Mouse (Mus musculus): ENCODE measurements at regions not wholly inside any gene's neighbourhood (a gene's known extent, or its start where the extent isn't known, plus 50 kb on each side); places are given as distances from the start of the nearest gene placed in this dataset.

DNA sequence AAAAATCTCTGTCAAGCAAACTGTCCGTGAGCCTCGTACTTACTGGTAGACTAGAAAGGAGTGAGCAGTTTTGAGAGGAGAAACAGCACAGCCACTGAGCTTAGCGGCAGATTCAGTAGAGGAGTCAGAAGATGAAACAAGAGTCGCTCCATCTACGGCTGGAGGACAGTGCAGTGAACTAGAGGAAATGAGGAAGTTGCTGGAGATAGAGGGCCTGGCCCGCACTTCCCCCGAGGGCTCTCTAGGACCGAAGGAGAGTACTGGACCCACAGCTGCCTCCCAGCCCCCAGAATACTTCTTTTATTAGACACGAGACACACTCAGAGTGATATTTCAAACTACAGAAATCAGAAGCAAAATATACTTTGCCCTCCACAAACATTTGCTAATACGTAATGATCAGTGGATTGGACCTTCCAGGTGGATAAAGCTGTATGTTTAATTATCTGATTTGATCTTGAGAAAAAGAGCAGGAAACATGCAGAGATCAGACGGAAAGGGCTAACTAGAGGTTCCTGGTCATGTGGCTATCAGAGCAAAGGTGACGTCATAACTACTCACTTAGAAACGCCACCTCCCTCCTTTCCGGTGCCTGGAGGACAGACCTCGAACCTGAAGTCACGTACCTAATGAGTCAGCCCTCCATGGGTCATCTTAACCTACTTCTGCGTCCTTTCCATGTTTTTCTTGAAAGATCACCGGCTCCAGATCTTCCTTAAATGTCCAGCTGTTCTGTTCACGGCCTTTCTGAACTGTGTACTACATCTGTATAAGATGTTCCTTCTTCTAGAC, 277.9 kb downstream of the Basp1 start:
- no peak for DNase-seq (ENCODE audit: low read depth, low spot score)

DNA sequence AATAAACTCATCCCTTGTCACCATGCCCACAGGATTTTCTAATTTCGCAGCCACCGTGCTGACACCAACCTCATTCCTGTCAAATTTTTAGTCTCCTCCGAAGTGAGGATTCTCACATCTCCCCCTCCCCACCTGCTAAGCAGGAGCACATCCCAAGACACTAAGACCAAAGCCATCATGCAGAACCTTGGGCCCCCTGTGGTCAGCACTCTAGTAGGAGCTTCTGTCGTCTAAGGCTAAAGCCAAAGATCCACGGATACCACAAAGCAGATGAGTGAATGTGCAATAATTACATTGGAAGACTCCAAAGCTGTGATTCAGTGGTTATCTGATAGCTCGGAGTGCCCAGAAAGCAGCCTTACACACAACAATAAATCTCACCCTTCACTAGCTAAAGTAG, 283.5 kb downstream of the Basp1 start:
- no peak for DNase-seq (ENCODE audit: low read depth, low spot score)

DNA sequence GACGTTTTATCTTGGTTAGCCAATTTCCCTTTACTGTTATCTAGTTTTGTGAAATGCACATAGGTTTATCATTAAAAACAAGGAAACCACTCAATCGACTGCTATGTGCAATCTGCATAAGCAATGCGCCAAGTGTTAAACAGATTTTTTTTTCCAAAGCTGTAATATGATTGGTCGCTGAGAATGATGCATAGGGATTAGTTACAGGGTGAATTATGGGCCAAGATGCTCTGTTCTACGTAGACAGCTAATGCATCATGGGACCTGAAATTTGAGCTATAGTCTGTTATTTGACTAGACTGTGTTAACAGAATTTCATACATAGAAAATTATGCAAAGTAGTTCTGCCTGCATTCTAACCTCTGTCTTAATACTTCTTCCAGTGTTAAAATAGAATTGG, 284.0 kb downstream of the Basp1 start:
- no peak for DNase-seq (ENCODE audit: low read depth, low spot score)

DNA sequence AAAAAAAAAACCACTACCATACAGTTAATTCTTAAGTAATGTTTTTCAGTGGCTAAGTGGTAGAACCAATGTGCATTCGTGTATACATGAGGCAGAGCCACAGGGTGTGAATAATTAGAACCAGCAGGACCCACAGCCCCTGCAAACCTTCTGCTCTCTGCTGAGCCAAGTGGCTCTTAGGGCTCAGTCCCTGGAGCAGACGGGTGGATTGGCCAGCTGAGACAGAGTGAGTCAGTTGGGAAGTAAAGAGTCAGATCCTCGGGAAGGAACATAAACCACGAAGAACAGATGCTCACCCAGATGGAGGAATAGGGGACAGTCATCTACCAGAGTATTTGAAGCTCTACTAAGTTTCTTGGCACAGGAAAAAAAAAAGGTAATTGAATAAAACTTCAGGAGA, 293.1 kb downstream of the Basp1 start:
- DNase-seq (ENCODE audit: low read depth, low spot score) = no peak

DNA sequence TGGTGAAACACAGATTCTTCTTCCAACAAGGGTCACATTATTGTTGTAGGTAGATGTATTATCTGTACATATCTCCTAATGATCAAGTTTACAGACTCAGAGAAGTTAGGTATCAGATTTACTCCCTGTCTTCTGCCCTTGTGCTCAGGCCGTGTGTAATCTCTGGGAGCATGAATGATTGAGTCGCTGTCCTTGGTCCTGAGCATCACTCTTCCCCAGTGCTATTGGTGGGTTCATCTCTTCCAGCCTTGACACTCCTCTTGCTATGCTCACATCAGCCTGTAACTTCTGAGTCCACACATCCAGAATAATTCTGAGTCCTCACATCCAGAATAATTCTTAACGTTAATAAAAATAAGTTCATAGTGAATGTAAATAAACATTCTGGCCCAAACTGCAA, 295.6 kb downstream of the Basp1 start:
- peak; percentile 13 for DNase-seq (ENCODE audit: low read depth, low spot score)

DNA sequence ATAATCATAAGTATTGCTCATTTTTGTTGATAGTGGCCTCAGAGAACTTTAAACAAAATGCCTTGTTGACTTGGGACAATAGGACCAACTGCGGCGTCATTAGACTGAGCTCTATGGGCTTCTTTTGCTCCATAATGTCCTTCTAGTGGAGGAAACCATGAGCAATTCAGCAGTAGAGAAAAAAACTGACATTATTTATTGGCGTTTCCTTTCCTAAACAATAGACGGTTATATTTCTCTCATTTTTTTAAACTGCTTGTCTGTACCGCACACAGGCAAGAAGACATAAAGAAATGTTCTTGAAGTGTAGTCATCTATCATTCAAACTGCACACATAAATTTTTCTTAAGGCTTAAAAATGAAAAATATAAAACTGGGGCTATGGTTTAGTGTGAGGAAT, 310.8 kb downstream of the Basp1 start:
- DNase-seq (ENCODE audit: low read depth, low spot score) = no peak

DNA sequence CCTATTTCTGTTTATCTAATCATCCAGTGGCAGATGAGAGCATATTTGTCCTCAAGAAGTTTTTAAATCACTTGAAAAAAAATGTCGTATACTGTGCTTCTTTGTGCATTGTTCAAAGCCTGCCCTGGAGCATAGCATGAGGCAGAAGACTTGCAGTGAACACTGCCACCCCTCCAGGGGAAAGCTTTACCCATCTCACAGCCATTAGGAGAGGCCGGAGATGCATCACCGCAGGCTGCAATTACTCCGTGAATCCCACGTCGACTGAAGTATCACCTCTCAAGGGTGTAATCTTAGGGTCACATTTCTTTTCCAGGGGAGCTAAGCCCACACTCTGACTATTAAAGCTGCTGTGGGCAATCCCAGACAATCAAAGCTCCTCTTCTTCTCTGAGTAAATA, 319.8 kb downstream of the Basp1 start:
- DNase-seq (ENCODE audit: low read depth, low spot score) = no peak

DNA sequence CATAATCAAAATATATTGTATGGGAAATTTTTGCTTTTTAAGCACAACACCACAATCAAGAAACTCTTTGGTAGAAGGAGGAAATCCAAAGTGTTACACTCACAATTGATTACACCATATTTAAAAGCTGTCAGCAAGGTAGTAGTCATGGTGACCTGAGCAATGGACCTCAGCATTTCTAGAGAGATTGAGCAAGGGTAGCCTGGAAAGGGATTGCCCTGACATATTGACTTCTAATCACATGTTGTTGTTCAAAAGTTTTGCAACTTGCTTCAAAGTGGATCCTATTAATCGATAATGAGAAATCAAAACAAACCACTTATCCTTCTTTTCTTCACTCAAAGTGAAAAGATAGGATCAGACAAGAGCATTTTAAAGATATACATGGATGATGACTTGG, 343.9 kb downstream of the Basp1 start:
- DNase-seq (ENCODE audit: low read depth, low spot score) = no peak

DNA sequence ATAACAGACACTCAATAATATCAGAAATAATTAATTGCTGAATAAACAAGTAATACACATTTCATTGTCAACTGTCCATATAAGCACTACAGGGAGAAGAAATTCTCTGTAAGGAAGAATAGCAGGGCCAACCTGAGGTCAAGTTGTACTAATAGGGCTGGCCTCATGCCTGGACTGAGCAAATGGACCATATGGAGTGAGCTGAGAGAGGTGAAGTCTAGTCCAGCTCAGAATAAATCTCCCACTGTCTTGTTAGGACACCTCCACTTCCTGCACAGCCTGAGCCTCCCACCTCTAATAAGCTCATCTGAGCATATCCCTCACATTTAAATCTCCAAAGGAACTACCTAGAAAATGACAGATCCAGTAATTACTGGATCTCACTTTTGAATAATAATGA, 354.2 kb downstream of the Basp1 start:
- no peak for DNase-seq (ENCODE audit: low read depth, low spot score)

DNA sequence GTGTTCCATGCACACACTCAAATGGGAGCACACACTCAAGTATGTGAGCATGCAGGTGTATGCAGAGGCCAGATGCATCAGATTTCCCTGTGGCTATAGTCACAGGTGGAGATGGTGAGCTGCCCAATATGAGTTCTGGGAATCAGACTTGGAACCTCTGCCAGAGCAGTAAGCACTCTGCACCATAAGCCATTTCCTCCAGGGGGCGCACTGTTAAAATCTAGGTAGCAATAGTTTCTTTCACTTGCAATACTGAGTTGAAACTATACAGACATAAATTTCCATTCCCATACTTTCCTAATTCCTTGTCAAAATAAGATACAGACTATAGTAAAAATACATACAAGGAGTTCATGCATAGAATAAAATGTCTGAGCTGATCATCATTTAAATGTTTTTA, 365.7 kb downstream of the Basp1 start:
- DNase-seq (ENCODE audit: low read depth, low spot score) = peak; percentile 13

DNA sequence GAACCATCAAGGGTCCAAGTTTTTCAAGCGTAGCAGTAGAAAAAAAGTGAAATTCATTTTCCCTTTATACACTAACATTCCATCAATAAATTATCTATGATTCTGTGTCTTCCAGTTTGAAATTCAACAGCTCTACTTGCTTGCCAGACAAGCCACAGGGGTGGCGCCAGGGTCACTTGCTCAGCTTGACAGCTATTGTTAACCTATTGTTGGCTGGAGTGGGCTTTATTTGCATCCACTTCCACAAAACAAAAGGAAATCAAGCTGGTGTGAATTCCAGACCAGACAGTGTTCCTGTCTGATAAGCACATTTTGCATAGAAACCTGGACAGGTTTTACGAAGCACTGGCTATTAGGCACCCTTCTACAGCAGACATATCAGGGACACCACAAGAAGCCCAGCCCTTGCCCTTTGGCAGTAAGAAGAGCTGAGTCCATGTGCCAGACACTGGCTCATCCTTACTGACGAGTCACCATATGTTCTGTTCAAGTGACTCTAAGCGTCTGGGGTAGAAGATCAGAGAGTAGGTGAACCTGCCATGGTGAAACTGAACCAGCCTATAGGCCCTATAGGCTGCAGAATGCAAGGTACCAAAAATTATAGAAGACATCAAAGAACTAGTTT, 366.9 kb downstream of the Basp1 start:
- DNase-seq (ENCODE audit: low read depth, low spot score) = no peak

DNA sequence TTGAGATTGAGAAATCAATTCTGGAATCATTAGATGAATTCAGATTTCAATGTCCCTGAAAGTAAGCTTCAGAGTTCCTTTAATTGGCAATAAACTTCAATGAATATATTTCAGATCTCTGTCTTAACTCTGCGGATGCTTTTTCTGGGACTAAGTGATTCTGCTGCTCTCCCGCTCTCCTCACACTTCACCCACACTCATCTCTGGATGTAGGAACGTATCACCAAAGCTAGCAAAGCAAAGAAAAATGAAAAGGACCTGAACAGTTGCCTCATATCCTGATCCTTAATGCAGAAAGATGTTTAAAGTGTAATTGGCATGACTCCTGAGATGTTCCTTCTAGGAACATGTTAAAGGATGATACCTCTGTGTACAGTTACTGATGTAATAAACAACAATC, 377.3 kb downstream of the Basp1 start:
- no peak for DNase-seq (ENCODE audit: low read depth, low spot score)

DNA sequence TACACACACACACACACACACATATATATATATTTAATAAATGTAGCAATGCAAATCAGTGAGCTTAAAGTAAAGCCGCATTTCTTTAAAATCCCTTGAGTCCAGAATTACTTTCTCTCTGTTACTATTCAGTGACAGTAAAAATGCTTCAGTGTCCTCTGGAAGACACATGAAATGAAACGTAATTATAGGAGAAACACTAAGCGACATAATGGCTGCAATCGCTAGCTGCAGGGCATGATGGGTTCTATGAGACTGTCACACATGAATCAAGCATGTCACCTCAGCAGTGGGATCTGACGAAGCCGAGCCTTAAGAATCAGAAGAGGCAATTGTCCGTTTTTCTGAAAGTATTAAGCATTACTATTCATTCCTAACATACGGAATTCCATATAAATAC, 385.7 kb downstream of the Basp1 start:
- DNase-seq (ENCODE audit: low read depth, low spot score) = no peak

DNA sequence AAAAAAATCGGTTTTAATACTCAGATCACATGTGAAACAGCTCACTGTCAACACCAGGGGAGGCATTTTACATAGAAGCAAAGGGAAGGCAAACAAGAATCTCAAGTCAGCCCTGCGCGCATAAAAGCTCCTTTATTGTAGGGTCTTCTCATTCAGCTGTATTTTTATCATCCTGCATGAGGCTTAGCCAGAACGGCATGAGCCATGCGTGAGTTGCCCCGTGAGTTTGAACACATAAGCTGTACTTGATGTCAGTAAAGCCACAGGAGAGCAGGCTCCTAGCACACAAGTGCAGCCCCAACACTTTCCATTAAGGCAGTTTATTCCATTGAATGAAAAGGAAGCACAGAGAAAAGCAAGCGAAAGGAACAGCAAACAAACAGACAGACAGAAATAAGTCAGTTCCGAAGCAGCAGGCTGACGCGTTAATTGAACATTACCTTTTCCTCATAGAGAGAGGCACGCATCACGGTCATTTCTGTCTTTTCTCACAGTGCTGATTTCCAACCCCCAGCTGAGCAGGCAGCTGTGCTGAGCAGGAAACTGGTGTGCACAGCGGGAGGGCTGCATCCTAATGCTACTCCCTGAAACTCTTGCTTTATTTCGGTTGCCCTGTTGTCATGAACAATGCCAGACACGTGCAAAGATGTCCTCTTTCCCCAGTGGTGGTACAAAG, 386.6 kb downstream of the Basp1 start:
- no peak for DNase-seq (ENCODE audit: low read depth, low spot score)

DNA sequence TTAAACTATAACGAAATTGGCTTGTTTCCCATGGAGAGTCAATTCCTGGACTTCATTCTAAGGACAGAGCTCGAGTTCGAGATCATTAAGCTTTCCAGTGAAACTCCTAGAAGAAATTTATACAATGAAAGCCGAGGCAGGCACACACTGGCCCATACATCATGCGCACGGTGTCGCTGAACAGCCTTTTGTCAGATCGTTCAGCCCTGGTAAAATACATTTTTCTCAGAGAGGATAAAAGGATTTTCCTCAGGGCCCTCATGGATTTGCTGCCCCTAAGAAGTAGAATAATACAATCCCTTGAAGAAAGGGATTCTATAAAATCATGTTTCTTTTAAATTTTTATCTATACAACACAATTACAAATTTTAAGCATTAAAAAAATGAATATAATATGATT, 387.2 kb downstream of the Basp1 start:
- DNase-seq (ENCODE audit: low read depth, low spot score) = no peak

DNA sequence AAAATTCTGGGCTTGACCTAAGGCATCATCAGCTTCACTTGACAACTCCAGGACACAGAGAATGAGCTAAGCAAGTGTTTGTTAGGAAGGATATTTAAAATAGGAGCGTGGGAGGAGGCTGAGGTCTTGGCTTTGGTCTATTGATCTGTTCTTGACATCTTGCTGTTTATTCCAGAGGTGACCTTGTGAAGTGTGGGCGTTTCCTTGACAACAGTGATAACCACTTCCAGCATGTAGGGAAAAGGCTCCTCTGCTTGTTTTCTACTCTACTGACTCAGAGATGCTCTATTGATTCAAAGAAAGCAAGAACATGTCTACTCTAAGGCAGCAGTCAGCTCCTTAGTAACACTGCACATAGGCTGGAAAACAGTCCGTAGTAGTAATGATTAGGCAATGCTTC, 392.6 kb downstream of the Basp1 start:
- no peak for DNase-seq (ENCODE audit: low read depth, low spot score)

DNA sequence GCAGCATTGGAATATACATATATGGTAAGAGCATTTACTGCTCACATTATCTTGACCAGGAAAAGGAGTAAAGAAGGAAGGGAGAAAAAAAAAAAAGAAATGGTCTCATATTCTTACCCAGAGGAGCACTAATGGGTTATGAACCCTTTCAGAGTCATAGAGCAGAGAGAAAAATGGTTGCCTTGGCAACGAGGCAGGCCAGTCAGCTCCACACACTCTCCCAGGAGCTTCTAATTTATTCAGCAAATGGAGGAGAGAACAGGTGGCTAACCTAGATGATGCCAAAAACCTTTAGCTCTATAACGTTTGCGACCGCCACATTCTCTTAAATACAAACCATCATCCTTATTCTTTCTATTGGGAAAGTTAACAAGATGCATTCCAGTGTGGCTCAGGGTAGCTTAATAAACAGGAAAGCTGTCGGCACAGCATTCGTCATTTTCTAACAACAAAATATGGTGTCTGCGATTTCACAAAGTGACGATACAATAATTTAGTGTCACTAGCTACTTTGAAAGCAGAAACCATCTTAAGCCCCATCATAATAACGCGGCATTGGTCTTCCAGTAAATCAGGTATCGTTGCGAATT, 394.1 kb downstream of the Basp1 start:
- DNase-seq (ENCODE audit: low read depth, low spot score) = no peak

DNA sequence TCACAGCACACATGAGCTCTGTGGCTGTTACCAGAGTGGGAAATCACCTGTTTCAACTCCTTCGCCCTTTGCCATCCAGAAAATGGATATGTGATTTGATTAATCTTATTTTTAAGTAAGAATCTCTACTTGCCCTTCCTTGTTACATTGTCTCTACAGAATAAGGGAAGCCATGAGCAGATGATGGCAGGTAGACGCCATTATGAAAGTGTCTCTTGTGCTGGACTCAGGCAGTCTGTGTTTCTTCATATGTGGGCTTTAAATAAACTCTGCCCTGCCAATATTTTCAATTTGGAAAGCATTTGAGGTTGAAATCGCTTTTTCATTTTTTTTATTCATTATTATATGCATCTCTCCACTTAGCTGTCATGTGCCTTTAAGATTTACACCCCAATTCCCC, 394.6 kb downstream of the Basp1 start:
- DNase-seq (ENCODE audit: low read depth, low spot score) = no peak

DNA sequence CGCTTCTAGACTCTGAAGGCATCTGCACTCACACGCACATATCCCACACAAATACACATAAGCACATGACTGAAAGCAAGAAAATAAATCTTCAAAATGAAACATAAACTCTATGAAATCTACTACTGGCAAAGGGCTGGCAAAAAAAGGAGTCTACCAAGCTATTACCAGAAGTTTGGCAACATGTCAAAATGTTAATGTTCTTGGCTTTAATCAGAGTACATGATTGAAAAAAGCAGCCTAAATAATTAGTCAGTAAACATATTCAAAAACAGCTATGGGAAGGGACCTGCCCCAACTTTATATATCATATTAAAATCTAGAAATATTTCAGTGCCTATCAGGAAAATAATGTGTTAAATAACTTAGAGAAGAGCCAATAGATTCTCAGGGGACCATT, 405.8 kb downstream of the Basp1 start:
- no peak for DNase-seq (ENCODE audit: low read depth, low spot score)

DNA sequence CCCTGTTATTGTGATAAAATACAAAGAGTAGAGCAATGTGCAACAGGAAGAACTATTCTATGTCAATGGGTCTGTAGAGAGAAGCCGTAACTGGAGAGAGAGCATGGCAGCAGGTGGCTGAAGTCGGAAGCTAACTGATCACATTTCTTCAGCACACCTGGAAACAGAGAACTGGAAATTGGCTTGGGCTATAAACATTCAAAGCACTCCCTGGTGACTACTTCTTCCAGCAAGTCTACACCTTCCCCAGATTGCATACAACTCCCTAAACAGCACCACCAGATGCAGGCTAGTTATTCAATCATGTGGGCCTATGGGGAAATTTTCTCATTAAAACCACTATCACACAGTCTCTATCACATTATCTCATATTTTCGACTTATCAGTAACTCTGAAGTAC, 413.4 kb downstream of the Basp1 start:
- DNase-seq (ENCODE audit: low read depth, low spot score) = no peak

DNA sequence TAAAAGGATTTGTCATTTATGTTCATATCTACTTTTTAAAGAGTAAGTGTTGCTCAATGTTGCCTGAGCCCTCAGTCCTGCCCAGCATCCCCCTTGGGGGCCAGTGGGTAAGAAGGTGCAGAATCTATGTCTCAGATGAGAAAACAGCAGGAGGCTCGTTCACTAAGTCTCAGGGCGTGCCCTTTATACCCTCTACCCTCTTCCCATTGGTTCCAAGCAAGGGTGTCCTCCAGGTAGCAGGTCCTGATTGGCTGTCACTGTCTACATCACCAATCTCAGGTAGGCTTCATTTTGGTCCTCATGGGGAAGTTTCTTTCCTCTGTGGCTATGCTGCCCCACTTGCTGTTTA, 420.3 kb downstream of the Basp1 start:
- no peak for DNase-seq (ENCODE audit: low read depth, low spot score)

DNA sequence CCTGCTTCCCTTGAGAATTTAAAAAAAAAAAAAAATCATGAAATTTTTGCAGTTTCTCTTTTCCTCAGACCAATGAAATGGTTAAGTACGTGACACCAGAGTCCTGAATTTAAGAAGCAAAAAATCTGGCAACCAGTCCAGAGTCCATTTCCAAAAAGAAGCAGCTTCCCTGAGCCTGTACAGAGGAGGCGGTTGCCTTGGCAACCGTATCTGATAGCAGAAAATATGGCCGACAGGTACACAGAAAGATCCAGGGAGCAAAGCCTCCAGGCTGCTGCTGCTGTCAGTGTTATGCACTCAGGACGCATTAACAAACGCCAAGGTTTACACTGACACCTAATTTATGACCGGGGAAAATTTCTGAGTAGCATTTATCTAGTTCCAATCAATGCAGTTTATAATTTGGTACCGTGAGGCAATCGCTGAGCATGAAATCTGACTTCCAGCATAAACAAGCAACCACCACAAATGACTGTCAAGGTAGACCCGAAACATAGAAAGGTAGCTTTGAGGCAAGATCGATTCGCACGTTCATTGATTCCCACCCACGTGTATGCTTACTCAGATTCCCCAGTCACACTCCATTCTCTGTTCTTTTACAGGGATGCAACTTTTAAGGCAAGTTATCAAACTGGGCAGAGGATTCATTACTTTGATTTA, 420.8 kb downstream of the Basp1 start:
- DNase-seq (ENCODE audit: low read depth, low spot score) = no peak
